ENCODE assay signal across 9 mouse cellular contexts in genomic region chr4:123248971-123249567, GRCm38 (mm10). TPM values are rescaled to one million over a fixed set of nuclear protein-coding genes. Genes with fewer than 3 reads are reported as not detected.
DNase-seq lines count a peak whose midpoint lies in the region; ATAC-seq and TF ChIP-seq lines count a peak whose summit lies in the region.
"Had no signal": no experiment of that assay in that cellular context is flagged by ENCODE, and none has a peak within 500 bp of the region (broad histone marks: within the 10 kb centered on the region; RNA-seq: fewer than 3 reads in every experiment).

No protein-coding gene starts in this region.

- H3K27ac ChIP-seq in hindbrain, embryonic 16.5 days (ENCODE audit: low read depth, low read length): peak overlapping the region; percentile 33; the same call in 1 of the 2 replicates
- H3K27ac ChIP-seq in hindbrain, embryonic 13.5 days: no peak overlapping the region
- no peak overlapping the region for H3K27ac ChIP-seq in stomach, postnatal 0 days (replicated peaks)
- H3K27ac ChIP-seq: kidney, postnatal 0 days had no signal

- ATAC-seq in hindbrain, embryonic 16.5 days: peak; percentile 80
- no peak for ATAC-seq in hindbrain, embryonic 13.5 days (ENCODE audit: low FRiP score)
- no peak; the same call in 1 of the 2 replicates for ATAC-seq in stomach, postnatal 0 days (ENCODE audit: low FRiP score, low TSS enrichment)

- 63% methylated on average over 7 of the region's 7 CpGs for WGBS in hindbrain, embryonic 16.5 days
- WGBS in hindbrain, embryonic 13.5 days: 76% methylated on average over 7 of the region's 7 CpGs
- 58% methylated on average over 7 of the region's 7 CpGs for WGBS in stomach, postnatal 0 days

- H3K27me3 ChIP-seq in hindbrain, embryonic 16.5 days (replicated peaks; ENCODE audit: control insufficient read depth, insufficient read depth, low read length): no peaks in the 10 kb centered on the region
- no peaks in the 10 kb centered on the region for H3K27me3 ChIP-seq in hindbrain, embryonic 13.5 days
- no peaks in the 10 kb centered on the region for H3K27me3 ChIP-seq in stomach, postnatal 0 days (ENCODE audit: control insufficient read depth, insufficient read depth, low read length)

- no peak overlapping the region for H3K4me2 ChIP-seq in hindbrain, embryonic 16.5 days (ENCODE audit: low read length)
- H3K4me2 ChIP-seq in hindbrain, embryonic 13.5 days: no peak overlapping the region
- H3K4me2 ChIP-seq in stomach, postnatal 0 days (replicated peaks; ENCODE audit: low read depth): no peak overlapping the region

- TF ChIP-seq EP300 in stomach, postnatal 0 days (optimal IDR thresholded peaks at IDR 0.05): no peak

- peaks cover 4% of the 10 kb centered on the region for H3K4me1 ChIP-seq in hindbrain, embryonic 16.5 days (ENCODE audit: control insufficient read depth, insufficient read depth, low read depth, low read length)
- peaks cover 11% of the 10 kb centered on the region for H3K4me1 ChIP-seq in hindbrain, embryonic 13.5 days (replicated peaks)
- no peaks in the 10 kb centered on the region for H3K4me1 ChIP-seq in stomach, postnatal 0 days (replicated peaks; ENCODE audit: control insufficient read depth, insufficient read depth)

- no peaks in the 10 kb centered on the region for H3K36me3 ChIP-seq in hindbrain, embryonic 16.5 days (ENCODE audit: control insufficient read depth, insufficient read depth, low read length)
- H3K36me3 ChIP-seq in hindbrain, embryonic 13.5 days: no peaks in the 10 kb centered on the region
- H3K36me3 ChIP-seq in stomach, postnatal 0 days (ENCODE audit: control insufficient read depth, insufficient read depth, low read length): no peaks in the 10 kb centered on the region

- no peak for TF ChIP-seq CTCF in stomach, postnatal 0 days (IDR thresholded peaks at IDR 0.05; ENCODE audit: low read depth)

- no peaks in the 10 kb centered on the region for H3K9me3 ChIP-seq in hindbrain, embryonic 16.5 days (ENCODE audit: control insufficient read depth, low read length)
- H3K9me3 ChIP-seq in hindbrain, embryonic 13.5 days: no peaks in the 10 kb centered on the region
- no peaks in the 10 kb centered on the region for H3K9me3 ChIP-seq in stomach, postnatal 0 days (ENCODE audit: control insufficient read depth, low read length)

- DNase-seq in cerebellum, adult 11-12 months: peak; percentile 90
- DNase-seq in heart, adult 18-20 months: peak; percentile 87 to 94
- peak; percentile 29 to 47 for DNase-seq in layer of hippocampus, postnatal 25 days (ENCODE audit: extremely low spot score in 1 of 2, low spot score in 1 of 2)
- DNase-seq in right cerebral cortex, adult 2 months (ENCODE audit: low spot score in 2 of 2): peak; percentile 39 to 60
- no peak for DNase-seq in stomach, postnatal 0 days (ENCODE audit: low spot score)
- DNase-seq in thymus, postnatal 25 days: no peak

- H3K4me3 ChIP-seq in hindbrain, embryonic 16.5 days (ENCODE audit: low read length): no peak overlapping the region
- H3K4me3 ChIP-seq in hindbrain, embryonic 13.5 days: no peak overlapping the region
- H3K4me3 ChIP-seq in stomach, postnatal 0 days (ENCODE audit: low read depth, low read length): no peak overlapping the region

- H3K9ac ChIP-seq in hindbrain, embryonic 16.5 days (ENCODE audit: low read depth, low read length): no peak overlapping the region
- no peak overlapping the region for H3K9ac ChIP-seq in hindbrain, embryonic 13.5 days
- no peak overlapping the region for H3K9ac ChIP-seq in stomach, postnatal 0 days (ENCODE audit: low read length)

RNA-seq across cellular contexts. Expression of gene Pabpc4, which starts 13.1 kb away (rescaled TPM):
- polyA plus RNA-seq in hindbrain, embryonic 16.5 days (2015; fragmentation: Nextera tagmentation; extraction: Ambion mirVana): 23.0 and 31.4 TPM in 2 replicates
- polyA plus RNA-seq in hindbrain, embryonic 13.5 days (2015; fragmentation: Nextera tagmentation; extraction: Ambion mirVana): 28.0 and 30.0 TPM in 2 replicates
- total RNA-seq in heart, adult 18-20 months (2021): 100 to 1,000 TPM; 336 to 356 TPM
- total RNA-seq in layer of hippocampus, postnatal 25 days (2021): 10 to 100 TPM; 46.3 to 46.5 TPM
- polyA plus RNA-seq in stomach, postnatal 0 days (2015; fragmentation: Nextera tagmentation; extraction: Ambion mirVana): 14.6 and 15.7 TPM in 2 replicates

RNA-seq across cellular contexts. Expression of gene Heyl, which starts 15.7 kb away (rescaled TPM):
- 5.3 and 7.6 TPM in 2 replicates for polyA plus RNA-seq in hindbrain, embryonic 16.5 days (2015; fragmentation: Nextera tagmentation; extraction: Ambion mirVana)
- 8.0 and 8.8 TPM in 2 replicates for polyA plus RNA-seq in hindbrain, embryonic 13.5 days (2015; fragmentation: Nextera tagmentation; extraction: Ambion mirVana)
- 10 to 100 TPM in 1 of 2 experiments, 1 to 10 TPM in 1; 8.9 to 11.2 TPM for total RNA-seq in heart, adult 18-20 months (2021)
- total RNA-seq in layer of hippocampus, postnatal 25 days (2021): 1 to 10 TPM; 3.9 to 4.8 TPM
- 4.9 and 6.0 TPM in 2 replicates for polyA plus RNA-seq in stomach, postnatal 0 days (2015; fragmentation: Nextera tagmentation; extraction: Ambion mirVana)

RNA-seq across cellular contexts. Expression of gene Nt5c1a, which starts 47.8 kb away (rescaled TPM):
- 0.16 TPM in 1 of 2 replicates, not detected in the other for polyA plus RNA-seq in hindbrain, embryonic 16.5 days (2015; fragmentation: Nextera tagmentation; extraction: Ambion mirVana)
- not detected in 2 replicates for polyA plus RNA-seq in hindbrain, embryonic 13.5 days (2015; fragmentation: Nextera tagmentation; extraction: Ambion mirVana)
- total RNA-seq in heart, adult 18-20 months (2021): 10 to 100 TPM; 50.8 to 64.1 TPM
- total RNA-seq in layer of hippocampus, postnatal 25 days (2021): 10 to 100 TPM; 15.7 to 16.3 TPM
- polyA plus RNA-seq in stomach, postnatal 0 days (2015; fragmentation: Nextera tagmentation; extraction: Ambion mirVana): not detected in 2 replicates

Comparison
In these comparisons a context has a peak if more than half of its experiments do, and no peak if none do; other contexts are left out.
1. DNase-seq: peak in cerebellum, adult 11-12 months (single experiment), heart, adult 18-20 months (2 of 2), layer of hippocampus, postnatal 25 days (2 of 2) and right cerebral cortex, adult 2 months (2 of 2); none in stomach, postnatal 0 days (single experiment) and thymus, postnatal 25 days (single experiment).